Mouse (Mus musculus): ENCODE measurements around the gene Fndc3b. TPM values are rescaled to one million over a fixed set of nuclear protein-coding genes. Genes with fewer than 3 reads are reported as not detected.

The Fndc3b gene
- total and polyA plus RNA-seq, 3 experiments, result 0.03 to 0.05 (median 0.04) TPM

GRCm38 (mm10) chr3:27453453-27454098 is 257.5 kb downstream of the Fndc3b start:
- Histone ChIP-seq H3K9me3 (replicated peaks; ENCODE audit: low read length) (no peaks in the 10 kb centered on the region), H3K4me1 (ENCODE audit: control insufficient read depth in 1 of 2, insufficient read depth in 2 of 2) (peaks cover 10 to 32% of the 10 kb centered on the region in 2 experiments), H3K9ac (ENCODE audit: insufficient read depth, low read depth) (no peak overlapping the region), H3K4me3 (replicated peaks in 1 of 3; ENCODE audit: low read depth in 2 of 3, low read length in 2 of 3, poor library complexity in 1 of 3) (no peak overlapping the region), H3K27ac (ENCODE audit: insufficient read depth, low read depth) (no peak overlapping the region), H3K36me3 (replicated peaks in 1 of 2; ENCODE audit: control insufficient read depth in 1 of 2, insufficient read depth in 1 of 2, low read length in 1 of 2) (no peaks in the 10 kb centered on the region), H3K79me2 (replicated peaks; ENCODE audit: control insufficient read depth, extremely low read depth, insufficient read depth, poor library complexity, severe bottlenecking) (no peaks in the 10 kb centered on the region), H3K4me2 (ENCODE audit: insufficient read depth, low read depth, poor library complexity, severe bottlenecking) (no peak overlapping the region), H3K27me3 (replicated peaks) (no peaks in the 10 kb centered on the region)
- TF ChIP-seq CTCF (conservative IDR thresholded peaks at IDR 0.05 in 1 of 2, IDR thresholded peaks at IDR 0.05 in 1 of 2; ENCODE audit: low read depth in 2 of 2, low read length in 2 of 2) (peak; percentile 10 to 21; a peak in 2 of 4 replicates), TBP (conservative IDR thresholded peaks at IDR 0.05; ENCODE audit: low read depth, low read length) (no peak)
- dilution Hi-C loops (cut with MboI; ENCODE audit: extremely low pct_ligation_motif_present, extremely low pct_unique_long_range_greater_than_20kb, low sequenced_read_pairs), result no loop called here
- in situ Hi-C loops (cut with MboI; ENCODE audit: low pct_ligation_motif_present, low pct_unique_long_range_greater_than_20kb, low sequenced_read_pairs), result loop anchor here (25.0 kb wide), 1 partner anchor 191 kb away; no protein-coding TSS in a partner anchor
- DNase-seq (ENCODE audit: extremely low read depth), result no peak

GRCm38 (mm10) chr3:27449447-27449846 is 261.7 kb downstream of the Fndc3b start:
- no peak overlapping the region for H3K9ac ChIP-seq (ENCODE audit: insufficient read depth, low read depth)
- H3K27me3 ChIP-seq (replicated peaks), result no peaks in the 10 kb centered on the region
- H3K27ac ChIP-seq (ENCODE audit: insufficient read depth, low read depth), result no peak overlapping the region
- H3K4me3 ChIP-seq (replicated peaks in 1 of 3; ENCODE audit: low read depth in 2 of 3, low read length in 2 of 3, poor library complexity in 1 of 3), result no peak overlapping the region
- no peaks in the 10 kb centered on the region for H3K9me3 ChIP-seq (replicated peaks; ENCODE audit: low read length)
- in situ Hi-C loops (cut with MboI; ENCODE audit: low pct_ligation_motif_present, low pct_unique_long_range_greater_than_20kb, low sequenced_read_pairs), result no loop called here
- H3K4me2 ChIP-seq (ENCODE audit: insufficient read depth, low read depth, poor library complexity, severe bottlenecking), result no peak overlapping the region
- peaks cover 0 to 20% of the 10 kb centered on the region in 2 experiments; a peak in 3 of 4 replicates for H3K4me1 ChIP-seq (ENCODE audit: control insufficient read depth in 1 of 2, insufficient read depth in 2 of 2)
- no peaks in the 10 kb centered on the region for H3K79me2 ChIP-seq (replicated peaks; ENCODE audit: control insufficient read depth, extremely low read depth, insufficient read depth, poor library complexity, severe bottlenecking)
- peak; percentile 49 for DNase-seq (ENCODE audit: extremely low read depth)
- dilution Hi-C loops (cut with MboI; ENCODE audit: extremely low pct_ligation_motif_present, extremely low pct_unique_long_range_greater_than_20kb, low sequenced_read_pairs), result no loop called here
- TF ChIP-seq BHLHE40 (IDR thresholded peaks at IDR 0.05; ENCODE audit: low read depth, low read length), result peak; percentile 86
- no peak for TF ChIP-seq RAD21 (IDR thresholded peaks at IDR 0.05; ENCODE audit: low read depth, low read length)
- TF ChIP-seq CHD2 (IDR thresholded peaks at IDR 0.05; ENCODE audit: low read length), result no peak
- no peaks in the 10 kb centered on the region for H3K36me3 ChIP-seq (replicated peaks in 1 of 2; ENCODE audit: control insufficient read depth in 1 of 2, insufficient read depth in 1 of 2, low read length in 1 of 2)

GRCm38 (mm10) chr3:27448367-27448766 is 262.7 kb downstream of the Fndc3b start:
- in situ Hi-C loops (cut with MboI; ENCODE audit: low pct_ligation_motif_present, low pct_unique_long_range_greater_than_20kb, low sequenced_read_pairs) (no loop called here), dilution Hi-C loops (cut with MboI; ENCODE audit: extremely low pct_ligation_motif_present, extremely low pct_unique_long_range_greater_than_20kb, low sequenced_read_pairs) (no loop called here)
- no peak overlapping the region for H3K4me3 ChIP-seq (replicated peaks in 1 of 3; ENCODE audit: low read depth in 2 of 3, low read length in 2 of 3, poor library complexity in 1 of 3)
- H3K27me3 ChIP-seq (replicated peaks), result no peaks in the 10 kb centered on the region
- H3K9me3 ChIP-seq (replicated peaks; ENCODE audit: low read length), result no peaks in the 10 kb centered on the region
- no peaks in the 10 kb centered on the region for H3K36me3 ChIP-seq (replicated peaks in 1 of 2; ENCODE audit: control insufficient read depth in 1 of 2, insufficient read depth in 1 of 2, low read length in 1 of 2)
- H3K4me1 ChIP-seq (ENCODE audit: control insufficient read depth in 1 of 2, insufficient read depth in 2 of 2), result peaks cover 0 to 20% of the 10 kb centered on the region in 2 experiments; a peak in 3 of 4 replicates
- no peaks in the 10 kb centered on the region for H3K79me2 ChIP-seq (replicated peaks; ENCODE audit: control insufficient read depth, extremely low read depth, insufficient read depth, poor library complexity, severe bottlenecking)
- no peak overlapping the region for H3K27ac ChIP-seq (ENCODE audit: insufficient read depth, low read depth)
- no peak for TF ChIP-seq POLR2A (IDR thresholded peaks at IDR 0.05; ENCODE audit: low read depth, low read length)
- peak; percentile 6; the same call in 1 of the 2 replicates for TF ChIP-seq SMC3 (IDR thresholded peaks at IDR 0.05; ENCODE audit: low read depth, low read length)
- no peak for TF ChIP-seq MEF2A (IDR thresholded peaks at IDR 0.05; ENCODE audit: borderline replicate concordance, low read depth, low read length)
- no peak for TF ChIP-seq SIN3A (IDR thresholded peaks at IDR 0.05; ENCODE audit: low read length)
- TF ChIP-seq MAZ (IDR thresholded peaks at IDR 0.05; ENCODE audit: low read depth, low read length), result no peak
- no peak for TF ChIP-seq CHD2 (IDR thresholded peaks at IDR 0.05; ENCODE audit: low read length)
- TF ChIP-seq NELFE (IDR thresholded peaks at IDR 0.05; ENCODE audit: low read depth, low read length), result no peak
- TF ChIP-seq UBTF (IDR thresholded peaks at IDR 0.05; ENCODE audit: low read depth, low read length), result no peak
- no peak for TF ChIP-seq E2F4 (IDR thresholded peaks at IDR 0.05; ENCODE audit: insufficient replicate concordance, low read depth, low read length)
- TF ChIP-seq MXI1 (IDR thresholded peaks at IDR 0.05; ENCODE audit: low read depth, low read length), result no peak
- no peak for TF ChIP-seq HCFC1 (IDR thresholded peaks at IDR 0.05; ENCODE audit: low read depth, low read length)
- TF ChIP-seq MAX (IDR thresholded peaks at IDR 0.05; ENCODE audit: low read length), result no peak
- TF ChIP-seq USF2 (conservative IDR thresholded peaks at IDR 0.05; ENCODE audit: low read depth, low read length), result no peak
- no peak for TF ChIP-seq MYC (IDR thresholded peaks at IDR 0.05; ENCODE audit: low read depth, low read length)
- TF ChIP-seq EP300 (IDR thresholded peaks at IDR 0.05; ENCODE audit: low read length), result no peak
- no peak for TF ChIP-seq JUND (conservative IDR thresholded peaks at IDR 0.05; ENCODE audit: low read depth, low read length)
- TF ChIP-seq CTCF (conservative IDR thresholded peaks at IDR 0.05 in 1 of 2, IDR thresholded peaks at IDR 0.05 in 1 of 2; ENCODE audit: low read depth in 2 of 2, low read length in 2 of 2), result peak in 1 of 2 experiments; percentile 35; a peak in 2 of 4 replicates
- DNase-seq (ENCODE audit: extremely low read depth), result no peak
- no peak overlapping the region for H3K9ac ChIP-seq (ENCODE audit: insufficient read depth, low read depth)
- no peak overlapping the region for H3K4me2 ChIP-seq (ENCODE audit: insufficient read depth, low read depth, poor library complexity, severe bottlenecking)
